Mouse (Mus musculus) spleen, adult 12 weeks (tissue): ENCODE results near the gene Nr4a3.

Experiments used
- DNase-seq: peaks from one replicate; pipeline ENCODE4 v3.0.0; 2022; ENCODE audit warnings: low spot score

Nr4a3 gene

GRCm38 (mm10) chr4:48044491-48045211, at the start of gene Nr4a3:
Nr4a3 (plus strand) TSS chr4:48045153.
- peak; percentile 70 for DNase-seq

GRCm38 (mm10) chr4:48002969-48003368, 42.0 kb upstream of the Nr4a3 start:
- DNase-seq: no peak

GRCm38 (mm10) chr4:48003456-48003855, 41.5 kb upstream of the Nr4a3 start:
- DNase-seq: no peak

GRCm38 (mm10) chr4:48006355-48006754, 38.6 kb upstream of the Nr4a3 start:
- DNase-seq: no peak

GRCm38 (mm10) chr4:48012209-48012608, 32.7 kb upstream of the Nr4a3 start:
- DNase-seq: no peak

- DNase-seq: no peak
These were observed 22.0 kb upstream of the Nr4a3 start for GRCm38 (mm10) chr4:48022966-48023365.

- no peak for DNase-seq
These were observed 15.3 kb upstream of the Nr4a3 start for GRCm38 (mm10) chr4:48029652-48030051.

- DNase-seq: no peak
These were observed 10.7 kb upstream of the Nr4a3 start for GRCm38 (mm10) chr4:48034287-48034686.

- DNase-seq: no peak
These were observed 7.3 kb upstream of the Nr4a3 start for GRCm38 (mm10) chr4:48037646-48038045.

GRCm38 (mm10) chr4:48038847-48039246, 6.1 kb upstream of the Nr4a3 start:
- DNase-seq: no peak

- no peak for DNase-seq
These were observed 5.2 kb upstream of the Nr4a3 start for GRCm38 (mm10) chr4:48039736-48040135.

GRCm38 (mm10) chr4:48042466-48042785, 2.5 kb upstream of the Nr4a3 start:
- DNase-seq: no peak

GRCm38 (mm10) chr4:48042786-48043701, 1.9 kb upstream of the Nr4a3 start:
- DNase-seq: peak; percentile 90

GRCm38 (mm10) chr4:48044141-48044490, 837 bp upstream of the Nr4a3 start:
- no peak for DNase-seq

- DNase-seq: no peak
These were observed 348 bp downstream of the Nr4a3 start for GRCm38 (mm10) chr4:48045281-48045720.

- DNase-seq: no peak
These were observed 938 bp downstream of the Nr4a3 start for GRCm38 (mm10) chr4:48045721-48046460.

- DNase-seq: no peak
These were observed 1.5 kb downstream of the Nr4a3 start for GRCm38 (mm10) chr4:48046461-48046901.

- no peak for DNase-seq
These were observed 2.3 kb downstream of the Nr4a3 start for GRCm38 (mm10) chr4:48047136-48047765.

- no peak for DNase-seq
These were observed 2.9 kb downstream of the Nr4a3 start for GRCm38 (mm10) chr4:48047766-48048371.

GRCm38 (mm10) chr4:48048456-48049315, 3.7 kb downstream of the Nr4a3 start:
- no peak for DNase-seq

GRCm38 (mm10) chr4:48050020-48050419, 5.1 kb downstream of the Nr4a3 start:
- no peak for DNase-seq
